Mouse (Mus musculus) heart, embryonic 10.5 days (tissue): ENCODE measurements around the gene Tmem131l. TPM values are rescaled to one million over a fixed set of nuclear protein-coding genes. Genes with fewer than 3 reads are reported as not detected.

ENCODE experiments used
- DNase-seq: peaks from one replicate; pipeline ENCODE4 v3.0.0-alpha.2; 2017; ENCODE audit warnings: low spot score
- H3K27ac ChIP-seq: fragments of 300-500 bp; sonication (generic); 2 replicates; pipeline ENCODE4 v1.5.1; 2016; ENCODE audit warnings: mild to moderate bottlenecking
- H3K27me3 ChIP-seq: fragments of 300-500 bp; sonication (generic); 2 replicates; pipeline ENCODE4 v1.6.1; 2016; ENCODE audit warnings: mild to moderate bottlenecking; ENCODE audit not compliant: poor library complexity, insufficient read depth, severe bottlenecking
- H3K36me3 ChIP-seq: fragments of 300-500 bp; sonication (generic); 2 replicates; pipeline ENCODE4 v1.6.1; 2016; ENCODE audit warnings: mild to moderate bottlenecking, moderate library complexity
- H3K4me1 ChIP-seq: fragments of 300-500 bp; sonication (generic); 2 replicates; pipeline ENCODE4 v1.6.1; 2016; ENCODE audit warnings: mild to moderate bottlenecking
- H3K4me3 ChIP-seq: fragments of 300-500 bp; sonication (generic); 2 replicates; pipeline ENCODE4 v1.5.1; 2016; ENCODE audit warnings: mild to moderate bottlenecking, moderate library complexity
- H3K9me3 ChIP-seq: fragments of 300-500 bp; sonication (generic); 2 replicates; pipeline ENCODE4 v1.6.1; 2016; ENCODE audit warnings: mild to moderate bottlenecking, moderate library complexity
- WGBS: fragments of 180-500 bp; shearing (Covaris S2); methylation state at CpG from one replicate; pipeline ENCODE4 v1.1.7; 2016; 5-methylcytosine and 5-hydroxymethylcytosine counted together
- polyA plus RNA-seq: library from polyadenylated mRNA; unstranded; fragments of >200 nt; fragmentation: Nextera tagmentation; extraction: Ambion mirVana; gene quantifications from 2 replicates; pipeline ENCODE4 v1.2.1, GENCODE M21; 2016

The Tmem131l gene
- polyA plus RNA-seq, 1 experiment from 2014 or later = 39.6 TPM

DNA sequence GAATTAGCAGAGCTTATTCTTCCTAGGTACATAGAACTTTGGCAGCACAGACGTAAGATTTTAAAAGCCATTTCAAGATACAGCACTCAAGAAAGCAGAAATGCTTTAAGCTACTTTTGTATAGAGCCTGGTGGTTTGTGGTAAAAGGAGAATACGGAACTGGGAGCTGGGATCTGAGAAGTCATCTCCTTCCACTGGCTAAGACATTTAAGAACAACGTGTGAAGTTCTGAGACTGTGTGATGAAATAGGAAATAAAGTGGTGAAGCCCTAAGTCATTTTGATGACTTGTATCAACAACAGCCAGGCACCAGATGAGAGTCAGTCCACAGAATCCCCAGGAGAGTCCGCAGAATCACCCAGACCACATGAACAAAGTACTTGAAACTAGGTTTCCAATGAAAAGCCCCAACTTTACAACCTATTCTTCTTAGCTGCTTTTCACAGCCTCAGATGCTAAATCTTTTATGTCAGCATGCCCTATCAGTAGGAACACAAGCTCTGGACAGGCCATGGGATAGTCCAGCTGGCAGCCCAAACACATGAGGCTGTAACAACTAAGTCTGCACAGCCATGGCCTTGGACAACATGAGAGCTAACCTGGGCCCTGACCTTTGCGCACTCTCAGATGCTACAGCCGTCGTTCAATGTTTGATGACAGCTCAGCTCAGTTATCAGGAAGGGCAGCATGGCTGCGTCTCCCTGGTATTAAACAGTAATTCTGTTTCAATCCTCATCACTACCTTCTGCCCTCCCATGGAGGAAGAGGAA lies 92.3 kb downstream of the Tmem131l start:
- Histone ChIP-seq H3K9me3 (no peaks in the 10 kb centered on the region), H3K27ac (no peak overlapping the region), H3K4me1 (peaks cover 21% of the 10 kb centered on the region), H3K27me3 (no peaks in the 10 kb centered on the region), H3K4me3 (no peak overlapping the region), H3K36me3 (0 out of 2 replicates have a peak, but pooled peaks cover 3% of the 10 kb centered on the region)
- DNase-seq = no peak
- WGBS = 61% methylated on average over 8 of the region's 8 CpGs

DNA sequence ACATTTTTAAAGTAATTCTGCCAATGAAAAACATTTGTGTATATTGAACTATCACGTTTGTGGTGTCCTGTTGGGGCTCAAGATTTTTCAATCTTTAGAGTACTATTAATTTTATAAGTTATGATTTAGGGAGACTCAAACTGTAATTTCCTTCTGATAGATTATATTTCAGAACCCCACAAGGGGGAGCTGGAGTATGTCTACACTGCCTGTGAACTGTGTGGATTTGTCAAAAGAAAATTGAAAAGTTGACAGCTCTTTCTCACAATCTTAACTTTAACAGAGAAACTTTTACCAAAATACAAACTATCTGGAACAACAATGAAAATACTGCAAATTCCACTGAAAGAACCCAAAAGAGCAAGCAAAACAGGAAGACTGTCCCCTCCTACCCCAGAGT lies 93.1 kb downstream of the Tmem131l start:
- Histone ChIP-seq H3K9me3 (no peaks in the 10 kb centered on the region), H3K4me3 (no peak overlapping the region), H3K27me3 (no peaks in the 10 kb centered on the region), H3K36me3 (0 out of 2 replicates have a peak, but pooled peaks cover 7% of the 10 kb centered on the region), H3K4me1 (peaks cover 21% of the 10 kb centered on the region), H3K27ac (no peak overlapping the region)
- 62% methylated on average over 1 of the region's 1 CpGs for WGBS
- no peak for DNase-seq

DNA sequence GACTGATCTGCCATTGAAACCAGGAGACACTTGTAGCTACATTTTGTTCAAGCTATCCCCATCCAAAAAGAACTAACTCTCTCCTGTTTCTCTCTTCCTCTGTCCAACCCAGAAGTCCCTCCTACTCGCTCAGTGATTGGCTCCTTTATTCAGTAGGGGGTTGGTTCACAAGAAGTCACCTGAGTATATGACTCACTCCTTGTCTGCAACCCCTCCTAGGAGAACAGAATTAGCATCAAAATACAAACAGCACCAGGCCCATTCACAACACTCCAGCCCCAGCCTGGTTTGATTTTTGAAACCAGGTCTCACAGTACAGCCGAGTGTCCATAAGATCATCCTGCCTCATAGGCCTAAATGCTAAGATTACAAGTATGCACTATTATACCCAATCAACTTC lies 96.3 kb downstream of the Tmem131l start:
- peaks cover 12% of the 10 kb centered on the region; the same call in 1 of the 2 replicates for H3K36me3 ChIP-seq

DNA sequence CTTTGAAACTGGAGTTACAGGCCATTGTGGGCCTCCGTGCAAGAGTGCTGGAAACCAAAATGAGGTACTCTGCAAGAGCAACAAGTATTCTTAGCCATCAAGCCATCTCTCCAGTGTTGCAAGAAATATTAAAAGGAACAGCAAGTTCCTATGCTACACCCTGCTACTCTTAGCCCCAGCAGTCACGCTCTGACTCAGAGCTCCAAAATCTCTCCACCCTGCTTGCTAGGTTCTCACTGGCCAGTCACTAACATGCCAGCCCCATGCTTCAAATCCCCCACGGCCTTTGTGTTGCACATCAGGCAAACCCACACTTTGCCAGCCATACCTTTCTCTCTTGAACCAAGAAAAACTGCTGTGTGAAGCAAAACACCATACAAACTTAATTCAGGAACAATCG lies 96.8 kb downstream of the Tmem131l start:
- Histone ChIP-seq H3K4me1 (peaks cover 6% of the 10 kb centered on the region), H3K9me3 (no peaks in the 10 kb centered on the region), H3K27ac (no peak overlapping the region), H3K36me3 (peaks cover 15% of the 10 kb centered on the region; the same call in 1 of the 2 replicates), H3K27me3 (no peaks in the 10 kb centered on the region), H3K4me3 (no peak overlapping the region)
- no peak for DNase-seq
- 88% methylated on average over 4 of the region's 4 CpGs for WGBS

More for the DNA sequence above, 96.3 kb downstream of the Tmem131l start:
- DNase-seq = no peak
- 80% methylated on average over 2 of the region's 2 CpGs for WGBS
- H3K4me3 ChIP-seq = no peak overlapping the region
- no peaks in the 10 kb centered on the region for H3K9me3 ChIP-seq
- H3K27me3 ChIP-seq = no peaks in the 10 kb centered on the region
- no peak overlapping the region for H3K27ac ChIP-seq
- peaks cover 6% of the 10 kb centered on the region for H3K4me1 ChIP-seq

DNA sequence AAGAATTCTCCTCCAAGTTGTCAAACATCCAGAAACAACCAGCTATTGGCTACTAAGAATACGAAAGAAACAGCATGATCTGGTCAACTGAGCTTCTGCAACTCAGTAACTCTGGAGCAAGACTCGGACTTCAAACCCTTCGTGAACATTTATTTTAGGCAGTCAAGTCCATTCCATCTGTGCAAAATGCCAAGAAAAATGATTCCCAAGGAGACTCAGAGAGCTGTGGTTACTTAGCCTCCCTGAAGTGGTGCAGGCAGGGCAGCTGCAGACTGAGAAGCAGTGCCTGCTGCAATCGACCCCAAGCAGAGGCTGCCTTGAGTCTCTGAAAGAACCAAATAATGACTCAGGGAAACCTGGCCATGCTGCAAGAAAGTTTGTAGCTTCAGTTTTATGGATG lies 98.1 kb downstream of the Tmem131l start:
- Histone ChIP-seq H3K4me1 (no peaks in the 10 kb centered on the region), H3K36me3 (peaks cover 18% of the 10 kb centered on the region; the same call in 1 of the 2 replicates), H3K9me3 (no peaks in the 10 kb centered on the region), H3K27me3 (no peaks in the 10 kb centered on the region), H3K27ac (no peak overlapping the region), H3K4me3 (no peak overlapping the region)
- DNase-seq = no peak
- 79% methylated on average over 4 of the region's 4 CpGs for WGBS

DNA sequence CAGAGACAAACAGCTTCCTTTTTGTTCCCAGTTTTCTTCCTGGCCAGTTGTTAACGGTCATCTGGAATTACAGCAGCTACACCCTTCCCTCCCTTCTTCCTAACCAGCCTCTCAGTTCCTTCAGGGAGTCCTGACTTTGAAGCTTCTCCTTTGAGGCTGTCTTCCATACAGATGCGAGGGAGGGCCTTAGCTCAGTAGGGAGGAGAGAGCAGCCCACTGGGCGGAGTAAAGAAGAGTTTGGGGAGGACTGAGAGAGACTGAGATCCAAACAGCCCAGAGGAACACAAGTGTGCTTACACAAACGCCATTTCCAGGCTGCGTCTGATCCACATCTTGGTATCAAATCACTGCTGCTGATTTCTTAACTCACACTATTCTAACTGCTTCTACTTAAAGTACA lies 101.1 kb downstream of the Tmem131l start:
- Histone ChIP-seq H3K27ac (no peak overlapping the region), H3K9me3 (no peaks in the 10 kb centered on the region), H3K36me3 (peaks cover 36% of the 10 kb centered on the region), H3K4me3 (no peak overlapping the region), H3K4me1 (no peaks in the 10 kb centered on the region), H3K27me3 (no peaks in the 10 kb centered on the region)
- WGBS = 44% methylated on average over 5 of the region's 5 CpGs
- no peak for DNase-seq

DNA sequence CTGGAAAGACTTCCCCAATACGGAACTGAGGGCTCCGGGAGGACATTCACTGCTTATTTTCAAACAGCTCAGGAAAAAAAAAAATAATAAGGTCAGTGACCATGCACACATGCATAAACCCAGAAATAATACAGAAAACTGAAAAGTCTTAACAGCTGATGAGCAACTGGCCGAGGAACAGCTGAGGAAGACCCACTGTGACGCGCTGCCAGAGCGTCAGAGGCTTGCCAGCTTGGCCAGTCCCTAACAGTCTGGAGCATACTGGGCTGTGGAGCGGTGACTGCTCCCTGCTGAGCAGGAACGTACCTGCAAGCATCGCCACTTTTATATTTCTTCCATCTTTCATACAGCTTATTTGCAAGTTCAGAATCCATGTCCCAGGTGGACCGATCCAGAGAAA lies 105.5 kb downstream of the Tmem131l start:
- H3K4me3 ChIP-seq = no peak overlapping the region
- H3K27ac ChIP-seq = no peak overlapping the region
- 92% methylated on average over 10 of the region's 10 CpGs for WGBS
- DNase-seq = no peak
- H3K9me3 ChIP-seq = no peaks in the 10 kb centered on the region
- no peaks in the 10 kb centered on the region for H3K27me3 ChIP-seq
- H3K36me3 ChIP-seq = peaks cover 65% of the 10 kb centered on the region
- no peaks in the 10 kb centered on the region for H3K4me1 ChIP-seq

DNA sequence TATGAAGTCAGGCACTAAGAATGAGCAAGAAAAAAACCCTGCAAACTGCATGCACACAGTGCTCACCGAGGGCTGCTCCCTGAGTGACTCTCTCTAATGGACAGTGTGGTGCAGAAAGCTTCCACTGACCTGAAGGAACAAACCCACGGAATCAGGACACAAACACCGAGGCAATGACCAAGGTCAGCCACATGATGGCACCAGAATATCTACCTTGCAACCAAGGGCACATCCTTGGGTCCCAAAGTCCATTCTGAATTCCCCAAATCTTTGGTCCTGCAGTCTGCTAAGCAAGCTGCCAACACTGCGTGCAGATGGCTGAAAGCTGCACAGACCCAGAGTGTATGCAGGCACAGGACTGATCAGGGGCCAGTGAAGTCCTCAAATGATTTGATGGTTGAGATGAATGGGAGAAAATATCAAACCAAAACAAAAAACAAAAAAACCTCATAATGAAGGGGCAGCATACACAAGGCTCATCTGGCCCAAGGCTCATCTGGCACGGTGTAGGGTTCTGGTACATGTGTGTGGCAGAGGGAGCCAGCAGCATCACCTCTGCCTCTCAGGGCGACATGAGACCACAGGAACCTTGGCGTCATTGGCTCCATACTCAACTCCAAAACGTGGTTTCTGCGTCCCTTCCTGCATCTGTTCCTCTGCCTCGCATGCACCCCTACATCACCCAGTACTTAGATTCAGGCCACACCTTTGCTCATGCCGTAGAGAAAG lies 124.0 kb downstream of the Tmem131l start:
- WGBS = 77% methylated on average over 11 of the region's 11 CpGs
- Histone ChIP-seq H3K36me3 (peaks cover 58% of the 10 kb centered on the region), H3K27ac (no peak overlapping the region), H3K27me3 (no peaks in the 10 kb centered on the region), H3K4me1 (peaks cover 7% of the 10 kb centered on the region), H3K9me3 (no peaks in the 10 kb centered on the region), H3K4me3 (no peak overlapping the region)
- DNase-seq = no peak

DNA sequence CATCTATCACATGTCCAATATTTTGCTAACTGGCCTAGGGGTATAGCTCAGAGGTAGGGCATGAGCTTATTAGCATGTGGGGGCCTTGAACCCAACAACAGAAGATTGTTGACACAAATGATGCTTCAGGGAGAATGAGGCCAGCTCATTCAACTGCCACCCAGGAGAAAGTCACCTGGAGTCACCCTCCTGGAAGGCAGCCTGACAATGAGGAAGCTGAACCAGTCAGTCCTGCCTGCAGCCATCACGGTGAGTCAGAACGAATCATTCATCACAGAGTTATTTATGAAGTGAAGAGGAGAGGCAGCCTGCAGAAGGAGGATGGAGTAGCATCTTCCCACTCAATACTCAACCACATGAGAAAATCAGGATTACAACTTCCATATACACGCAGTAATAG lies 124.9 kb downstream of the Tmem131l start:
- no peak for DNase-seq
- no peak overlapping the region for H3K27ac ChIP-seq
- WGBS = 81% methylated on average over 3 of the region's 3 CpGs
- no peaks in the 10 kb centered on the region for H3K9me3 ChIP-seq
- H3K36me3 ChIP-seq = peaks cover 56% of the 10 kb centered on the region
- no peaks in the 10 kb centered on the region for H3K27me3 ChIP-seq
- no peak overlapping the region for H3K4me3 ChIP-seq
- H3K4me1 ChIP-seq = peaks cover 7% of the 10 kb centered on the region

DNA sequence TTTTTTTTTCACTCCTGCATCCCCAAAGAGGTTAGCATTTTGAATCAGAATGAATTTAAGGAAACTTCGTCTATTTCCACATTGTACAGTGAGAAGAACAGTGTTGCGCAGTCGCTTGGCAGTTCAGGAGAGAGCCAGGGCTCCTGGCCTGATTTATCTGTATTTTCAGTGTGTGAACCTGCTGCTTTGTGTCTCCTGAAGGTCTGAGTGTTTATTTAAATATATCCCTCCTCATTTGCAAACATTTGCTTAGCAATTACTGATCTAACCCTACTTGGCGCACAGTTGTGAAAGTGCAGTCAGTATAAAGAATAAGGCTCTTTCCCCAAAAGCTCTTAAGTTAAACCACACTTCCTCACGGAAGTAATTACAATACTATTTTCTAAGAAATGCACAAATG lies 129.3 kb downstream of the Tmem131l start:
- Histone ChIP-seq H3K27ac (no peak overlapping the region), H3K4me1 (peaks cover 11% of the 10 kb centered on the region), H3K36me3 (peaks cover 48% of the 10 kb centered on the region), H3K9me3 (no peaks in the 10 kb centered on the region), H3K27me3 (no peaks in the 10 kb centered on the region), H3K4me3 (no peak overlapping the region)
- WGBS = 88% methylated on average over 5 of the region's 5 CpGs
- no peak for DNase-seq

DNA sequence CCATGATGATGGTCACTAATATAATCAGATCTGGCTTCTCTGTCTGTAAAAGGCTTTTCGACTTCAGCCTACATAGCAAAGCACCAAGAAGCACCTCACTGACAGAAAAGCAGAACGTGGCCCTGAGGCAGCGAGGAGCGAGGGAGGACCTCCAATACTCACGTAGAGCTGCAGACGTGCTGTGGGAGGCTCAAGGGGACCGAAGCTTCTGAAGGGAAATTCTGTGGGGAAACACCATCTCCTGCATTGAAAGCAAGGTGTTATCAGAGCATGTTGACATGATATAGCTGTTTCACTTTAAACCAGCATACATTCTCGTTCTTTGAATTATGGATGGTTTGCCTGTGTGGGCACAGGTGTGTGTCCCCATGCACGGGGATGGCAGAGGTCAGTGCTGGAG lies 133.8 kb downstream of the Tmem131l start:
- H3K36me3 ChIP-seq = peaks cover 68% of the 10 kb centered on the region

DNA sequence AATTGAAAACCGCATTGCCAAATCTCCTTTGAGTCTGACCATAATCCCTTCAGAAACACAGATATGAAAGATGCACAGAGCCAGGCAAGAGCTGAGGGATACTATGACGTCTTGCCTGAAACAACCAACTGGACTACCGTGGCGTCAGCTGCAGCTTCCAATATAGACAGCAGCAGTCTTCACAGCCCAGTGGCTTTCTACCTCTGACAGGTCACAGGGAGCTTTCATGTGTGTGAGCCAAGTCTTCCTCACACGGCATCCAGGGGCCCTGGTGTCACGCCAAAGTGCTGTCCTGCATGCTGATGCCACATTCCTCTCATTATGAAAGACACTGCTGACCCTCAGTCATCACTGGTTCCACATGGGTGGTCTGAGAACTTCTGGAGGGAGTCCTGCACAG lies 134.8 kb downstream of the Tmem131l start:
- no peak for DNase-seq
- Histone ChIP-seq H3K9me3 (no peaks in the 10 kb centered on the region), H3K36me3 (peaks cover 72% of the 10 kb centered on the region), H3K27ac (no peak overlapping the region), H3K4me1 (peaks cover 22% of the 10 kb centered on the region), H3K4me3 (no peak overlapping the region), H3K27me3 (no peaks in the 10 kb centered on the region)
- 88% methylated on average over 6 of the region's 6 CpGs for WGBS

More for the DNA sequence above, 133.8 kb downstream of the Tmem131l start:
- no peaks in the 10 kb centered on the region for H3K9me3 ChIP-seq
- no peak overlapping the region for H3K27ac ChIP-seq
- no peak overlapping the region for H3K4me3 ChIP-seq
- no peaks in the 10 kb centered on the region for H3K27me3 ChIP-seq
- peaks cover 18% of the 10 kb centered on the region for H3K4me1 ChIP-seq
- DNase-seq = no peak
- WGBS = 92% methylated on average over 9 of the region's 9 CpGs

DNA sequence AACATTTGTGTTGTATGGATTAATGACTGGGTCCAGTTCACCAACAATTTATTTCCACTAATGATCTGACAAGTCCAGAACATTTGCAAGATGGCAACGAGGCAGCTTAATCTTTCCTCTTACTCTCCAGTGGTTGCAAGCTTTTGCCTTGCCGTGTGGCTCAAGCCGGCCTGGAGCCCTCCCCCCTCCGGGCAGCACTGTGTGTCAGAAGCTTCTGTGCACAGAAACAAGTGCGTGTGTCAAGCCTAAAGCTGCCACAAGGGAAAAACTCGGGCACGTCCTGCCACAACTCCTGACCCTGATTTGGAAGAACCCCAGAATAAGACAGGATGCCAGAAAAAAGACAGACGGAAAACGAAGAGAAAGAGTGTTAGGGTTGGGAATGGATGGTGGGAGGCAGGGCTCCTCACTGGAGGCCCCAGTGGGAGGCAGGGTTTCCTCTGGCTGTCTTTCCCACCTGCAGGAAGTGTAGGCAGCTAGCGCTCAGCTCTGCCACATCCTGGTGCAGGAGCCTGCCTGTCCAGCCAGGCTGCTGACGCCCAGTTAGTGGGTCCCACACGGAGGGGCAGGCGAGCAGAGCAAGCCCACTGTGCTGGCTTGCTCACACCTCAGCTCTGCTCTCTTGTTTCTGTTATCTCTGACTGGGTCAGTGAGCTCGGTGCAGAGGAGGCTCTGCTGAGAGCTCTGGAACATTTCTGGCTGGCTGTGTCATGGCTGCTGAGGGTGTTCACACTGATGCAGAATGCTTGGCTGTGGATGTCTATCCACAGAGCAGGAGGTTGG lies 135.6 kb downstream of the Tmem131l start:
- H3K36me3 ChIP-seq = peaks cover 73% of the 10 kb centered on the region
- no peak overlapping the region for H3K4me3 ChIP-seq
- H3K27me3 ChIP-seq = no peaks in the 10 kb centered on the region
- 57% methylated on average over 14 of the region's 14 CpGs for WGBS
- peak overlapping the region; percentile 59 for H3K27ac ChIP-seq
- H3K9me3 ChIP-seq = no peaks in the 10 kb centered on the region
- H3K4me1 ChIP-seq = peaks cover 22% of the 10 kb centered on the region
- peak; percentile 73 for DNase-seq
